Mouse (Mus musculus): ENCODE data around the gene Retsat. TPM values are rescaled to one million over a fixed set of nuclear protein-coding genes. Genes with fewer than 3 reads are reported as not detected.

Gene Retsat
- polyA plus RNA-seq, 1 experiment from 2014 or later = 21.3 TPM

GRCm38 (mm10) chr6:72636940-72637339, 38.7 kb downstream of the Retsat start:
- no peak overlapping the region for H3K9ac ChIP-seq (ENCODE audit: low read length)
- H3K9me3 ChIP-seq (ENCODE audit: control insufficient read depth, low read length) = no peaks in the 10 kb centered on the region
- 0 out of 2 replicates have a peak, but pooled peaks cover 10% of the 10 kb centered on the region for H3K4me1 ChIP-seq (replicated peaks; ENCODE audit: control insufficient read depth, insufficient read depth, low read length)
- DNase-seq (ENCODE audit: low spot score) (no peak), ATAC-seq (replicated peaks; ENCODE audit: low FRiP score, low TSS enrichment, low read depth) (no peak)
- no peak overlapping the region for H3K27ac ChIP-seq (ENCODE audit: low read depth)
- H3K36me3 ChIP-seq (ENCODE audit: control insufficient read depth, insufficient read depth, low read length) = peaks cover 21% of the 10 kb centered on the region
- H3K4me2 ChIP-seq (ENCODE audit: low read length) = no peak overlapping the region
- no peaks in the 10 kb centered on the region for H3K27me3 ChIP-seq (replicated peaks; ENCODE audit: control insufficient read depth, insufficient read depth, low read length)
- H3K4me3 ChIP-seq (ENCODE audit: low read depth, low read length) = no peak overlapping the region
- WGBS = 86% methylated on average over 3 of the region's 3 CpGs

- no peak overlapping the region for H3K4me2 ChIP-seq (ENCODE audit: low read length)
- no peaks in the 10 kb centered on the region for H3K9me3 ChIP-seq (ENCODE audit: control insufficient read depth, low read length)
- no peak for DNase-seq (ENCODE audit: low spot score)
- 0 out of 2 replicates have a peak overlapping the region, but pooled peaks have one; percentile 47 for H3K27ac ChIP-seq (ENCODE audit: low read depth)
- H3K36me3 ChIP-seq (ENCODE audit: control insufficient read depth, insufficient read depth, low read length) = no peaks in the 10 kb centered on the region; the same call in 1 of the 2 replicates
- 0 out of 2 replicates have a peak, but pooled peaks cover 1% of the 10 kb centered on the region for H3K4me1 ChIP-seq (replicated peaks; ENCODE audit: control insufficient read depth, insufficient read depth, low read length)
- no peaks in the 10 kb centered on the region for H3K27me3 ChIP-seq (replicated peaks; ENCODE audit: control insufficient read depth, insufficient read depth, low read length)
- no peak overlapping the region for H3K4me3 ChIP-seq (ENCODE audit: low read depth, low read length)
- 68% methylated on average over 18 of the region's 18 CpGs for WGBS
- peak; percentile 54; the same call in 1 of the 2 replicates for ATAC-seq (replicated peaks; ENCODE audit: low FRiP score, low TSS enrichment, low read depth)
- H3K9ac ChIP-seq (ENCODE audit: low read length) = no peak overlapping the region
Measured at GRCm38 (mm10) chr6:72641218-72641954, 43.1 kb downstream of the Retsat start.

- Histone ChIP-seq H3K36me3 (ENCODE audit: control insufficient read depth, insufficient read depth, low read length) (peaks cover 4% of the 10 kb centered on the region; the same call in 1 of the 2 replicates), H3K4me1 (replicated peaks; ENCODE audit: control insufficient read depth, insufficient read depth, low read length) (peaks cover 6% of the 10 kb centered on the region), H3K9ac (ENCODE audit: low read length) (no peak overlapping the region), H3K27me3 (replicated peaks; ENCODE audit: control insufficient read depth, insufficient read depth, low read length) (no peaks in the 10 kb centered on the region), H3K4me3 (ENCODE audit: low read depth, low read length) (no peak overlapping the region), H3K4me2 (ENCODE audit: low read length) (no peak overlapping the region), H3K27ac (ENCODE audit: low read depth) (no peak overlapping the region), H3K9me3 (ENCODE audit: control insufficient read depth, low read length) (no peaks in the 10 kb centered on the region)
- ATAC-seq (replicated peaks; ENCODE audit: low FRiP score, low TSS enrichment, low read depth) (no peak), DNase-seq (ENCODE audit: low spot score) (no peak)
- 76% methylated on average over 4 of the region's 4 CpGs for WGBS
Measured at GRCm38 (mm10) chr6:72644576-72644975, 46.3 kb downstream of the Retsat start.

- H3K9me3 ChIP-seq (ENCODE audit: control insufficient read depth, low read length) = no peaks in the 10 kb centered on the region
- DNase-seq (ENCODE audit: low spot score) (no peak), ATAC-seq (replicated peaks; ENCODE audit: low FRiP score, low TSS enrichment, low read depth) (no peak)
- no peak overlapping the region for H3K4me3 ChIP-seq (ENCODE audit: low read depth, low read length)
- H3K4me1 ChIP-seq (replicated peaks; ENCODE audit: control insufficient read depth, insufficient read depth, low read length) = peaks cover 11% of the 10 kb centered on the region
- H3K36me3 ChIP-seq (ENCODE audit: control insufficient read depth, insufficient read depth, low read length) = peaks cover 4% of the 10 kb centered on the region; the same call in 1 of the 2 replicates
- H3K27me3 ChIP-seq (replicated peaks; ENCODE audit: control insufficient read depth, insufficient read depth, low read length) = no peaks in the 10 kb centered on the region
- H3K9ac ChIP-seq (ENCODE audit: low read length) = no peak overlapping the region
- H3K27ac ChIP-seq (ENCODE audit: low read depth) = no peak overlapping the region
- WGBS = 85% methylated on average over 7 of the region's 7 CpGs
- no peak overlapping the region for H3K4me2 ChIP-seq (ENCODE audit: low read length)
Measured at GRCm38 (mm10) chr6:72645364-72645763, 47.1 kb downstream of the Retsat start.

GRCm38 (mm10) chr6:72647383-72647820, 49.1 kb downstream of the Retsat start:
- Histone ChIP-seq H3K9me3 (ENCODE audit: control insufficient read depth, low read length) (no peaks in the 10 kb centered on the region), H3K4me1 (replicated peaks; ENCODE audit: control insufficient read depth, insufficient read depth, low read length) (peaks cover 17% of the 10 kb centered on the region), H3K9ac (ENCODE audit: low read length) (no peak overlapping the region), H3K27me3 (replicated peaks; ENCODE audit: control insufficient read depth, insufficient read depth, low read length) (no peaks in the 10 kb centered on the region), H3K4me2 (ENCODE audit: low read length) (no peak overlapping the region), H3K27ac (ENCODE audit: low read depth) (no peak overlapping the region), H3K4me3 (ENCODE audit: low read depth, low read length) (no peak overlapping the region), H3K36me3 (ENCODE audit: control insufficient read depth, insufficient read depth, low read length) (peaks cover 4% of the 10 kb centered on the region; the same call in 1 of the 2 replicates)
- peak; percentile 52 for ATAC-seq (replicated peaks; ENCODE audit: low FRiP score, low TSS enrichment, low read depth)
- DNase-seq (ENCODE audit: low spot score) = peak; percentile 89
- WGBS = 40% methylated on average over 10 of the region's 10 CpGs

GRCm38 (mm10) chr6:72648002-72648595, 49.8 kb downstream of the Retsat start:
- no peak overlapping the region for H3K4me3 ChIP-seq (ENCODE audit: low read depth, low read length)
- no peaks in the 10 kb centered on the region for H3K9me3 ChIP-seq (ENCODE audit: control insufficient read depth, low read length)
- H3K9ac ChIP-seq (ENCODE audit: low read length) = no peak overlapping the region
- H3K4me2 ChIP-seq (ENCODE audit: low read length) = no peak overlapping the region
- peaks cover 20% of the 10 kb centered on the region for H3K4me1 ChIP-seq (replicated peaks; ENCODE audit: control insufficient read depth, insufficient read depth, low read length)
- no peaks in the 10 kb centered on the region for H3K27me3 ChIP-seq (replicated peaks; ENCODE audit: control insufficient read depth, insufficient read depth, low read length)
- DNase-seq (ENCODE audit: low spot score) = no peak
- peaks cover 4% of the 10 kb centered on the region; the same call in 1 of the 2 replicates for H3K36me3 ChIP-seq (ENCODE audit: control insufficient read depth, insufficient read depth, low read length)
- H3K27ac ChIP-seq (ENCODE audit: low read depth) = no peak overlapping the region
- no peak for ATAC-seq (replicated peaks; ENCODE audit: low FRiP score, low TSS enrichment, low read depth)
- WGBS = 65% methylated on average over 12 of the region's 12 CpGs

GRCm38 (mm10) chr6:72650338-72650851, 52.1 kb downstream of the Retsat start:
- no peaks in the 10 kb centered on the region for H3K9me3 ChIP-seq (ENCODE audit: control insufficient read depth, low read length)
- peaks cover 4% of the 10 kb centered on the region; the same call in 1 of the 2 replicates for H3K36me3 ChIP-seq (ENCODE audit: control insufficient read depth, insufficient read depth, low read length)
- 35% methylated on average over 10 of the region's 10 CpGs for WGBS
- no peak for DNase-seq (ENCODE audit: low spot score)
- H3K4me2 ChIP-seq (ENCODE audit: low read length) = no peak overlapping the region
- no peak overlapping the region for H3K9ac ChIP-seq (ENCODE audit: low read length)
- no peaks in the 10 kb centered on the region for H3K27me3 ChIP-seq (replicated peaks; ENCODE audit: control insufficient read depth, insufficient read depth, low read length)
- peaks cover 30% of the 10 kb centered on the region for H3K4me1 ChIP-seq (replicated peaks; ENCODE audit: control insufficient read depth, insufficient read depth, low read length)
- no peak overlapping the region for H3K27ac ChIP-seq (ENCODE audit: low read depth)
- no peak overlapping the region for H3K4me3 ChIP-seq (ENCODE audit: low read depth, low read length)
- no peak for ATAC-seq (replicated peaks; ENCODE audit: low FRiP score, low TSS enrichment, low read depth)

GRCm38 (mm10) chr6:72653419-72653818, 55.1 kb downstream of the Retsat start:
- H3K9me3 ChIP-seq (ENCODE audit: control insufficient read depth, low read length) = no peaks in the 10 kb centered on the region
- no peak overlapping the region for H3K9ac ChIP-seq (ENCODE audit: low read length)
- DNase-seq (ENCODE audit: low spot score) (no peak), ATAC-seq (replicated peaks; ENCODE audit: low FRiP score, low TSS enrichment, low read depth) (no peak)
- peaks cover 40% of the 10 kb centered on the region for H3K4me1 ChIP-seq (replicated peaks; ENCODE audit: control insufficient read depth, insufficient read depth, low read length)
- no peak overlapping the region for H3K27ac ChIP-seq (ENCODE audit: low read depth)
- WGBS = 80% methylated on average over 7 of the region's 7 CpGs
- no peaks in the 10 kb centered on the region for H3K36me3 ChIP-seq (ENCODE audit: control insufficient read depth, insufficient read depth, low read length)
- no peak overlapping the region for H3K4me3 ChIP-seq (ENCODE audit: low read depth, low read length)
- no peaks in the 10 kb centered on the region for H3K27me3 ChIP-seq (replicated peaks; ENCODE audit: control insufficient read depth, insufficient read depth, low read length)
- H3K4me2 ChIP-seq (ENCODE audit: low read length) = no peak overlapping the region

Data from intestine, embryonic 14.5 days (tissue).